Comparison of ENCODE assay signal across 8 mouse cellular contexts in genomic region chr13:109116342-109117201, GRCm38 (mm10).
A peak's percentile ranks its signal among the peaks of the same experiment; 100 is the strongest.
DNase-seq lines count a peak whose midpoint lies in the region; ATAC-seq and TF ChIP-seq lines count a peak whose summit lies in the region.

No protein-coding gene starts in this region.

- H3K4me1 ChIP-seq in limb, embryonic 14.5 days (ENCODE audit: control insufficient read depth, insufficient read depth, low read length) = peaks cover 12% of the 10 kb centered on the region; the same call in 1 of the 2 replicates
- no peaks in the 10 kb centered on the region for H3K4me1 ChIP-seq in neural tube, embryonic 11.5 days (ENCODE audit: control insufficient read depth, insufficient read depth, low read length)

- peak; percentile 29 for DNase-seq in layer of hippocampus, adult 11-12 months (ENCODE audit: low spot score)
- no peak for DNase-seq in layer of hippocampus, adult 9-10 months (ENCODE audit: low spot score)
- peak; percentile 77 for DNase-seq in cerebellum, adult 9-11 months
- DNase-seq in frontal cortex, adult 2 months (ENCODE audit: extremely low spot score in 1 of 2, low spot score in 1 of 2) = peak; percentile 11 to 65
- peak; percentile 2 to 19 for DNase-seq in kidney, adult 8-10 months
- no peak for DNase-seq in limb, embryonic 14.5 days (ENCODE audit: low spot score)
- peak; percentile 79 for DNase-seq in neural tube, embryonic 11.5 days (ENCODE audit: low spot score)

- ATAC-seq in limb, embryonic 14.5 days (ENCODE audit: low FRiP score, low read depth) = peak; percentile 53; the same call in 1 of the 2 replicates
- ATAC-seq in neural tube, embryonic 11.5 days (ENCODE audit: insufficient read depth, low FRiP score, low TSS enrichment) = peak; percentile 82
- no peak; the same call in 1 of the 2 replicates for ATAC-seq in erythroblast, adult 5-6 weeks (replicated peaks; ENCODE audit: low FRiP score, poor library complexity, severe bottlenecking)

- TF ChIP-seq POLR2A in limb, embryonic 14.5 days (IDR thresholded peaks at IDR 0.05; ENCODE audit: borderline replicate concordance, extremely low read depth, insufficient read depth, insufficient read length) = no peak

- peaks cover 13% of the 10 kb centered on the region for H3K27me3 ChIP-seq in limb, embryonic 14.5 days (ENCODE audit: control insufficient read depth, insufficient read depth, low read length)
- no peaks in the 10 kb centered on the region for H3K27me3 ChIP-seq in neural tube, embryonic 11.5 days (ENCODE audit: control insufficient read depth, insufficient read depth, low read length)

- H3K9ac ChIP-seq in limb, embryonic 14.5 days (ENCODE audit: low read depth, low read length, severe bottlenecking) = 0 out of 2 replicates have a peak overlapping the region, but pooled peaks have one; percentile 9
- peak overlapping the region; percentile 57 for H3K9ac ChIP-seq in neural tube, embryonic 11.5 days (ENCODE audit: low read length)

- H3K4me3 ChIP-seq in limb, embryonic 14.5 days (replicated peaks; ENCODE audit: low read length) = peak overlapping the region; percentile 38
- H3K4me3 ChIP-seq in neural tube, embryonic 11.5 days (ENCODE audit: low read depth, low read length) = peak overlapping the region; percentile 59

- no peaks in the 10 kb centered on the region for H3K36me3 ChIP-seq in limb, embryonic 14.5 days (ENCODE audit: control insufficient read depth, insufficient read depth, low read length)
- no peaks in the 10 kb centered on the region for H3K36me3 ChIP-seq in neural tube, embryonic 11.5 days (ENCODE audit: control insufficient read depth, insufficient read depth, low read length)

- H3K4me2 ChIP-seq in limb, embryonic 14.5 days (replicated peaks; ENCODE audit: low read depth, low read length, severe bottlenecking) = peak overlapping the region; percentile 74
- H3K4me2 ChIP-seq in neural tube, embryonic 11.5 days (ENCODE audit: low read depth) = peak overlapping the region; percentile 95

- WGBS in limb, embryonic 14.5 days = 2% methylated on average over 35 of the region's 63 CpGs
- under 1% methylated on average over 58 of the region's 63 CpGs for WGBS in neural tube, embryonic 11.5 days

- no peak overlapping the region for H3K27ac ChIP-seq in limb, embryonic 14.5 days (replicated peaks; ENCODE audit: low read depth, low read length)
- peak overlapping the region; percentile 44; the same call in 1 of the 2 replicates for H3K27ac ChIP-seq in neural tube, embryonic 11.5 days (ENCODE audit: low read depth, low read length)

- H3K9me3 ChIP-seq in limb, embryonic 14.5 days (ENCODE audit: control insufficient read depth, low read length) = no peaks in the 10 kb centered on the region
- H3K9me3 ChIP-seq in neural tube, embryonic 11.5 days (ENCODE audit: control insufficient read depth, low read length) = no peaks in the 10 kb centered on the region

Comparison
In these comparisons a context has a peak if more than half of its experiments do, and no peak if none do; other contexts are left out.
1. DNase-seq: peak in layer of hippocampus, adult 11-12 months (single experiment), cerebellum, adult 9-11 months (single experiment), frontal cortex, adult 2 months (2 of 2), kidney, adult 8-10 months (2 of 2) and neural tube, embryonic 11.5 days (single experiment); none in layer of hippocampus, adult 9-10 months (single experiment) and limb, embryonic 14.5 days (single experiment).